Mouse (Mus musculus): ENCODE results near the gene Dusp7.

DNA sequence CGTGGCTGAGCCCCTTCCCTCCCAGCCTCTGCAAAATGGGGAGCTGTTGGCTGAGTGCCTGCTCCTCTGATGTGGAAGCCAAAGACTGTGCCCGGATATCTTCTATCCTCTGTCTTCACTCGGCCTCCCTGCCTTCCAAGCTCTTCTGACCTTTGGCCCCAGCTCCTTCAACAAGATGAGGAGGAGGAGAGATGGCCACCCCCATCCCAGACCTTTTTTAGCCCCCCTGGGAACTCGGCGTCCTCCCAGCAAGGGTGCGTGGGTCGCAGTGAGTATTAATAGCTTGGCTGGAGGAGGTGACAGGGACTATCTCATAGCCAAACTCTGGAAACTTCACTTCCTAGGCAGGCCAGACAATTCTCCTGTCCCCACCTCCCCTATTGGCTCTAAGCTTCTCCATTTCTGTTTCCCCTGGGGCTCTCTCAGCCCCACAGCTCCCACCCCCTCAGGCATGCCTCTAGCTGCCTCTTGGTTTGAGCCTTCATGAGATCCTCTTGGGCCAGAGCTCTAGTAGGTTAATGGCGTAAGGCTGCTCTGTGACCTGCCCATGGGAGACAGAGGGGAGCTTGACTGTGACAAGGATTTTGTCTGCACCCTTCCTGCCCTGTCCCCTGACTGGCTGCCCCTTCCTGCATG lies 38.1 kb downstream of the Dusp7 start:
- TF ChIP-seq POLR2A (IDR thresholded peaks at IDR 0.05; ENCODE audit: low read depth, low read length) = no peak
- no peak for TF ChIP-seq CTCF (IDR thresholded peaks at IDR 0.05; ENCODE audit: borderline replicate concordance, insufficient read depth, low read length)
